Mouse (Mus musculus): ENCODE results near the gene Csrnp1.

Csrnp1 gene

GRCm38 (mm10) chr9:119976704-119977556, 7.5 kb downstream of the Csrnp1 start:
- no peak for DNase-seq (ENCODE audit: low spot score)

- no peak for DNase-seq (ENCODE audit: low spot score)
Measured at GRCm38 (mm10) chr9:119975286-119975685, 9.2 kb downstream of the Csrnp1 start.

- DNase-seq (ENCODE audit: low spot score), result no peak
Measured at GRCm38 (mm10) chr9:119974609-119975008, 9.8 kb downstream of the Csrnp1 start.

- no peak for DNase-seq (ENCODE audit: low spot score)
Measured at GRCm38 (mm10) chr9:119973869-119974520, 10.5 kb downstream of the Csrnp1 start.

DNA sequence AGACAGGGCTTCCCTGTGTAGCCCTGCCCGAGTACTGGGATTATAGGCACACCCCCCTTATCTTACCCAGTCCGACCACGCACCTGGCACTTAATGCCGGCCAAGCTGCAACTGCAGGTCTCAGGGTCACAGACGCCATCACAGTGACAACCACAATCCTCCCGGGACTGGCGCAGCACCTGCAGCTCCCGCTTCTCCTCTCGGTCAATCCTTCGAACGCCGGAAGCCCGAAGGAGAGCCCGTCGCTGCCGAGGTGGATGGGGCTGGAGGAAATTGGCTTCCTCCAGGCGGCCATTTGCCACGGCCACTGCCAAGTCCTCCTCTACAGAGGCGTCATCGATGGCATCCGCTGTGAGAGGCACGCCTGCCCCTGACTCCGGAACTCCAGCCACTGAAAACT, 11.2 kb downstream of the Csrnp1 start:
- DNase-seq (ENCODE audit: low spot score), result no peak

DNA sequence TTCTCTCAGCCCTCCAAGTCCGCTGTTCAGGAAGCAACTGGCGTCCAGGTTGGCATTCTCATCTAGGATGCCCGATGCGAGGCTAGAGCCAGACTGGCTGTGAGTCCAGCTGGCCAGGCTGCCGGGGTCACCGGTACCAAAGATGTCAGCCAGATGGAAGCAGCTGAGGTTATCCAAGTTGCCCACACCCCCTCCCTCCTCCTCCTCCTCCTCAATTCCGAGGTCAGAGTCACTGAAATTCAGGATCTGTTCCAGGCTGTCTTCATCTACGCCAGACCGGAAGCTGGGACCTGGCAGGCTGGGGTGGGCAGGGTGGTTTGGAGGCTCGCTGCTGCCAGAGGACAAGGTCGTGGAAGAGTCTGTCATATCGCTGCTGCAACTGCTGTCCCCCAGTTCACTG, 11.9 kb downstream of the Csrnp1 start:
- DNase-seq (ENCODE audit: low spot score), result no peak

DNA sequence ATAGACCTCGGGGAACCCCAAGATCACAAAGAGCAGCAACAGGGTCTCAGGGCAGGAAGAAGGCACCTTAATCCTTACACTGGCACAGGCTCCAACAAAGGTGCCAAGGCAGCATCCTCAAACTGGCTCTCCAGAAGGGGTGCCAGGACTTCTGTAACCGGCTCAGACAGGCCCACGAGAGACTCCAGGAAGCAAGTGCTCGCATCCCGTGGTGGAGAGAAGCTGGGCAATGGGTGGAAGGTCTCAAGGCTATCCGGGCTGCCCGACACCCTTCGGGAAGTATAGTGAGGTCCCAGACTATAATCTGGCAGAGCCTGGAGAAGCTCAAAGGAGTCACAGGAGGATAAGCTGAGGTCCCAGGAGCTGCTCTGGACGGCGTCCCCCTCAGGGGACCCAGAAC, 12.3 kb downstream of the Csrnp1 start:
- DNase-seq (ENCODE audit: low spot score), result no peak

- no peak for DNase-seq (ENCODE audit: low spot score)
Measured at GRCm38 (mm10) chr9:119970763-119971656, 13.4 kb downstream of the Csrnp1 start.

DNA sequence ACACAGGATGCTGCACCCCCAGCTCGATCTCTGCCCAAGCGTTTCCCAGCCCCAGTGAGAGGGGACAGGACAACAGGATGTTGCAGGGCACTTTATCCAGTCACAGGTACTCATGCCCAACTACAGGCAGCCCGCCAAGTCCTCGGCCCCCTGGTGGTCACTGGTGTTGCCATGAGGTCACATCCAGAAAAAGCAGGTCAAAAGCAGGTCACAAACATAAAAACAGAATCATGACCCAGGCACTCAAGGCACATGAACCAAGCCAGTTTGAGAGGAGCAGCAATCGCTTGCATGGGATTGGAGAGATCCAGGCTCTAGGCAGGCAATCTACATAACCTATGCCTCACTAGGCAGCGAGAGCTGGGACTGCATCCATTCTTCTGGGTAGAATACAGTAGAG, 14.2 kb downstream of the Csrnp1 start:
- DNase-seq (ENCODE audit: low spot score), result no peak

DNA sequence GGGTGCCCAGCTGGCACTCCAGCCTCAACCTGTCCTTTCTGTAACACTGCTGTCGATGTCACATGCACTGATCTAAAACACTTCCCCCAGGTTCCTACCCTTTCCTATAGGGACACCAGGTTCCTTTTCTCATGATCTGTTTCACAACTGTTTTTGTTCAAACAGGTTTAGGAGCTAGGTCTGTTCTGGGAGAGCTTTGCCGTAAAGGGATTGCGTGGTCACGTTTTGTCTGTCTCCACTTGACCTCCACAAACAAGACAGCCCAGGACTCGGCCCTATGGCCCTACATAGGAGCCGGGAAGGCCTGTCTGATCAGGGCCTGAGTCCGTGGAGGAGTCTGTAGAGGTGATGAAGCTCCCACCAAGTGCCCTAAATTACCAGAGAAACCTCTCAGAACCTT, 14.6 kb downstream of the Csrnp1 start:
- DNase-seq (ENCODE audit: low spot score), result no peak

DNA sequence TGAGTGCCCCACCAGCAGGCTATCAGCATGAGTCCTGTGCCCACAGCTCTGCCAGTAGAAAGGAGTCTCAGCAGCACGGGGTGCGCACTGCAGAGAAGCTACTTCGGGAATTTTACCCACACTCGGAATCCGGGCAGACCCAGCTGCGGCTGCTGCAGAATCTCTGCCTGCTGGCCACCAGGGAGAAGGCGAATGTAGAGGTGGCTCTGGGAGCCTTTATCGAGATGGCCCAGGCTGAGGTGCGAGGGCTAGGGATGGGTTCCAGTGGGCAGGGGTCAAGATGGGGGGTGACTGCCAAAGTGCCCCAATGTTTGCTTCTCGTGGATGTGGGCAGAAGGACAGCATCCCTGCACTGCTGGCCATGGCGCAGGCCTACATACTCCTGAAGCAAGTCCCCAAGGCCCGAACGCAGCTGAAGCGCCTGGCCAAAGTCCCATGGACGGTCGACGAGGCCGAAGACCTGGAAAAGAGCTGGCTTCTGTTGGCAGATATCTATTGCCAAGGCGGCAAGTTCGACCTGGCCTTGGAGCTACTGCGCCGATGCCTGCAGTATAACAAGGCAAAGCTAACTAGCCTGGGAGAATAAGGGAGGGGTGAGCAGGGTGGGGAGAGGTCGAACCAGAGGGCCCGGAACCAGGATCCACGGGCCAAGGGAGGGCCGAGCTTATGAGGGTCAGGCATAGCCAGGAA, 18.1 kb downstream of the Csrnp1 start:
- DNase-seq (ENCODE audit: low spot score), result no peak

DNA sequence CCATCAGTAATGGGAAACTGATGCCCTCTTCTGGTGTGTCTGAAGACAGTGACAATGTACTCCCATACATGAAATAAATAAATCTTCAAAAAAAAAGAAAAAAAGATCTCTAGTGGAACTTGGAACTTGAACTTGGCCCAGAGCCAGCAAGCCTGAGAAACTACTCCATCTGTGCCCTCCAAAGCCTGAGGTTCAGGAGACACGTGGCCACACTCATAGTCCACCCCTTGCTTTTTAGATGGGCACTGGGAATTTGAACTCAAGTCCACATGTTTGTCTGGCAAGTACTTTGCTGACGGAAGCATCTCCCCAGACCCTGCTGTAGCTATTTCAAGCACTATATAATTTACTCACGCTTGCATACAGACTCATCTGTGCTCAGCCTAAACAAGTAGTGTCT, 19.3 kb downstream of the Csrnp1 start:
- DNase-seq (ENCODE audit: low spot score), result no peak

DNA sequence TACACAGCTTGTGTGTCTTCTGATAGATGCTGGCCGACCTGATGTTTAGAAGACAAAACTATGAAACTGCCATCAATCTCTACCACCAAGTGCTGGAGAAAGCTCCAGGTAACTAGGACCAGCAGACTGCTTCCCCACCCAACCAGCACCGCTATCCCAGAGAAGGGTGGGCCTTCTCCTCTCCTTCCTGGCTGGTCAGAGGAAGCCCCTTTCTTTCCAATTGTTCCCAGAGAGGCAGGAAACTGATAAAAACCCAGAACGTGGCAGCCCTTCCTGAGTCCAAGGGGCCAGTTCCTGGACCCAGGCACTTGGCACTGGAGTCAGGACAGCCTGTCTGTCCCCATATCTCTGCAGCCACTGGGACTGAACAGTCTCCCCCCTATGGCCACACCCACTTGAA, 20.3 kb downstream of the Csrnp1 start:
- no peak for DNase-seq (ENCODE audit: low spot score)

DNA sequence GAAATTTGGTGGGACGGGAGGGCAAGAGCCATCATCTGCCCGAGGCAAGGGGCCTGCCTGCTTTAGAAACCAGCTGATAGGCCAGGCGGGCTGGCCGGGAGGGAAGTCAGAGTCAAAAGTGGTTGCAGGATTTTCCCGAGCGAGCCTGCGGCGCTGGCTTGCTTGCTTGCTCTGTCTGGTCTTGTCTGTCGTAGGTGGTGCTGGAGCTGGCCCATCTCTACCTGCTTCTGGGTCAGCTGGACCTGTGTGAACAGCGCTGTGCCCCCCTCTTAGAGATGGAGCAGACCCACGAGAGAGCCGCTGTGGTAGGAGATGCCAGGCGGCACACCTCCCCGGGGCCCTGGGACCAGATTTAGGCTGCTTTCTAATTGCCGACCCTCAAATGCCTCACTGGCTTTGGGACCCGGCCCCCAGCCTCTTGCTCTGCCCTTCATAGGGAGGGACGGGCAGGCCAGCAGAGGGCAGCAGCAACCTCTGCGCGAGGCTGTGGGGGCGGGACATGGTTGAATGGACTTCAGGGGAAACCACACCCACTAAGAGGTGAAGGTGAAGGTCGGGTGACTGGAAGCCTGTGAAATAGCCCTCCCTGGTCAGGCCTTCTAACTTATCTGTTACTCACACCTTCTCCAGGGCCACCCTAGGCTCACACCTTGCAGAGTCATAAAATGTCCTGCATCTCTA, 21.3 kb downstream of the Csrnp1 start:
- DNase-seq (ENCODE audit: low spot score), result no peak

- no peak for DNase-seq (ENCODE audit: low spot score)
Measured at GRCm38 (mm10) chr9:119962216-119962615, 22.2 kb downstream of the Csrnp1 start.

GRCm38 (mm10) chr9:119958835-119959234, 25.6 kb downstream of the Csrnp1 start:
- DNase-seq (ENCODE audit: low spot score), result no peak

DNA sequence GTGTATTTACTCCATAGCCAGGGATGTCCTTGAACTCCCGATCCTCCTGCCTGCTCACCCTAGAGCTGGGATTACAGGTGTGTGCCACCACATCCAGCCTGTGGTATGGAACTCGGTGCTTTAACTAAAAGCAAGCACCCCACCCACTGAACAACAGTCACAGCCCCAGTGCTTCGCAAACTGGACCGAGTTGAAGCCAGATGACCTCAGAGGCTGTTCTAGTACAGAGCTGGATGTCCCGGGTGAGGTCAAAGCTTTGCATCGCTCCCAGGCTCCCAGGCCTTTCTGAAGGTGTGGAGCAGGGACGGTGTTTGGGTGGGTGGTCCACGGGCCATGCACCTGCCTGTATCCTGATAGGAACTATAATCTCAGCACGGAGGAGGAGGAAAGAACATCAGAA, 33.1 kb downstream of the Csrnp1 start:
- DNase-seq (ENCODE audit: low spot score), result no peak

DNA sequence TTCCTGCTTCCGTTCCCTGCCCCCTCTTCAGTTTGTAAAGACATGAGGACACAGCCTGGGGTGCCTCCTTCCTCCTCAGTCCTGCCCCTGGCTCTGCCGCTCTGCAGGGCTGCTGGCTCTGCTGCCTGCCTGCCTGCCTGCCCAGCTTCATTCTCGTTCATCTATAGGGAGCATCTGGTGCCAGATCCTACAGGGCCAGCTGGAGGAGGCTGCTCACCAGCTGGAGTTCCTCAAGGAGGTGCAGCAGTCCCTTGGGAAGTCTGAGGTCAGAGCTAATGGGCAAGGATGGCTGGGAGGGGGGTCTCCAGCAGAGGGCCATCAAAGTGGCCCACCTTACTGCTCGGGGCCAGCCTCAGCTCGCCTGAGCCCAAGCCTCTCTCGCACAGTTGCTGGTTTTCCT, 34.0 kb downstream of the Csrnp1 start:
- DNase-seq (ENCODE audit: low spot score), result no peak

DNA sequence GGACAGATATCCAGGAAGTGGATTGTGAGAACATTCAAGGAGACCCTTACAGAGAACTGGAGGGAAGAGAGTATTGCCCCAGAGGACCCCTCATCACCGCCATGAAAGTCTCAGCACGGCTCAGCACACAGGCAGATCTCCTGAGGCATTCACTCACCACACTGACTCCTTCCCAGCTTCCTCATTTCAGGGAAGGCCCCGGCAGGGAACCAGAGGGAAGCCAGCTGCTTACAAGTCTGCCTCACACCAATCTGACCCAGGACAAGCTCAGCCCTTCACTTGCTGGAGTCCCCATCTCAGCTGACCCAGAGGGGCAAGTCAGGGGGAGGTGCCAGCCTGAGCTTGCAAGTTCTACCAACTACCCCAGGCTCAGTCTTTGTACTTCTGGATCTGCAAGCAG, 35.7 kb downstream of the Csrnp1 start:
- DNase-seq (ENCODE audit: low spot score), result no peak

DNA sequence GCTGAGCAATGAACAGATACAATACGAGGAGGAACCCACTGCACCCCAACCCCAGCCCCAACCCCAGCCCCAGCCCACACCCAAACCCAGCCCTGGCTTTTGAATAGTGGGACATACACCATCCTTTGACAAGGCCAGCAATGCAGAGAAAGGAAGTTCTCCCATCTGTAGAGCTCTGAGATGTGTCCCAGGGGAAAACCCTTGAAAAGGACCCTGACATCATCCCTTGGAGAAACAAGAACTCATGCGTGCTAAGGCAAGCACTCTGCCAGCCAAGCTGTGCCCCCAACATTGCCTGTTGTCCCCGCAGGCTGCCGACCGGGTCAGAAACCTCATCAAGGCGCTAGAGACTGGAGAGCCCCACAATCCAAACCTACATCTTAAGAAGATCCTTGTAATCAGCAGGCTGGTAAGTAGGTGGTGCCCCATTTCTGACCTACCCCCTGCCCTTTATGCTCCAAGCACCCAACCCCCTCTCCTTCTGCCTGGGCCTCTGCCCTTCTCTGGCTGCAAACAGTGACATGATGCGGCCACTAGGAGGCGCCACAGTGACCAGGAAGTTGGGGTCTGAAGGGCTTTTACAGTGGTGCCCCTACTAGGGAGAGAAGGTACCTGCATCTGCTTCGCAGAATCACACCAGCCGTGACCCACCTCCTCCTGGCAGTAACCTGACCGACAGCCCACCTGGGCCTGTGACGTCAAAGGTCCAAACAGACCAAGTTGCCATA, 39.1 kb downstream of the Csrnp1 start:
- no peak for DNase-seq (ENCODE audit: low spot score)

DNA sequence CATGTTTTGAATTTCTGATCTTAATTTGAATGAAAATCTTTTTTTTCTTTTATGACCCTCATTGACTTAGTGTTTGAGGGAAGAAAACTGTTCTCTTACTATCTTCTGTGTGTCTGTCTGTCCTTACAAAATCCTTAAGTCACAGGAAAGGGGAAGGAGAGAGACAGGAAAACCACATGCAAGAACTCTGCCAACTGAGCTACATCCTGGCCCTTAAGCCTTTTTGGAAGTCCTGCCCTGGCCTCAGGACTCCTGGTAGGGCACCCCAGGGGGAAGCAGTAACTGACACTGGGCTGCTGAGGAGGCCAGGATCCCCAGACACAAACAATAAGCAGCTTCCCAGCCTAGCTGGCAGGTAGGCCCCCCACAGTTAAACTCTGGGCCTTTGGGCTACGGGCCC, 41.1 kb downstream of the Csrnp1 start:
- no peak for DNase-seq (ENCODE audit: low spot score)

Data from ovary, postnatal 10 days (tissue).